Mouse (Mus musculus): ENCODE data around the gene Csf3.

The Csf3 gene

DNA sequence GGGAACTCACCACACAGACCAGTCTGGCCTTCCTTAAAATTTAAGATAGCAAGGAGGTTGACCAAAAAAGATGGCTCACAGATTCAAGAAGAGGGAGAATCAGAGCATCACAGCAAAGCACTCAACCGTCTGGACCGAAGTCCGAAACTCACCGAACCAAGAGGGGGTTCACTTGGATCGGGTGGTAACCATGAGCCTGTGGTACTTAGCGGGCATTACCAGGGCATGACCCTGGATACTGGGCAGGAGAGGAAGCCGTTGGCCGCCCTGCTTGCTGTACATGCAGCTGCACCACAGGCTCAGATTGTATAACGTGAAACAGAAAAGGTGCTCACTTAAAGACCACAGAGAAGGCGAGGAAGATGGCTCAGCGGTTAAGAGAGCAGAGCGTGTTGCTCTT is 3.8 kb upstream of the Csf3 start:
- DNase-seq, result peak; percentile 34 to 64

DNA sequence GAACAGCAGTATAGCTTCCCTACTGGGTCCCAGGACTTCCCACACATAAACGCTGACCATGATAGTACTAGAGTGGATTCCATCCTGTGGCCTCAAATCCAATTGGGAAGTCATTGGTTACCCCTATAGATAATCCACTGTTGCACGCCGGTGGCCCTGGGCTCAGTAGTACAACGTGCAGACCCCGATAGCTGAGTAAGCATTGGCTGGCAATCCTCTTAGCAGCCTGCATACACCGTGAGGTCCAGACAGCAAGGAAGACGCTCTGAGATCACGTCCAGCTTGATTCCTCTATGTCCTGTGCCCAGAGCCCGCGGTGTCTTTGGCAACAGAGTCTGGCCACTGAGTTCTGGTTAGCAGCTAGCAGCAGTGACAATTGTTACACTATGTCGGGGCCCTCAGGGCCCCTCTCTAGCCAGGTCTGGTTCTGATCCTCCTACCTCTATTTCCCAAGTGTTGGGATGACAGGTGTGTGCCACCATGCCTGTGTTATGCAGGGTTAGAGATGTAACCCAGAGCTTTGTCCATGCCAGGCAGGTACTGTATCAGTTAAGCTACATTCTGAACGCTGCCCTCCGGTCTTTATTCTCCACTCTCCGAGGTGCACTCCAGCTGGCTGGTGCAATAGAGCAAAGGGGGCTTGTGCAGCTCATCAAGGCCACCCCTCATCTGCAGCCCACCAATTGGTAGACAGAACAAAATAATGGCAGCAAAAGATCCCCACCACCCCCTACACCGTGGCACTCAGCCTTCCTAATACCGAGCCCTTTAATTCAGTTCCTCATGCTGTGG is 2.0 kb upstream of the Csf3 start:
- DNase-seq, result no peak

DNA sequence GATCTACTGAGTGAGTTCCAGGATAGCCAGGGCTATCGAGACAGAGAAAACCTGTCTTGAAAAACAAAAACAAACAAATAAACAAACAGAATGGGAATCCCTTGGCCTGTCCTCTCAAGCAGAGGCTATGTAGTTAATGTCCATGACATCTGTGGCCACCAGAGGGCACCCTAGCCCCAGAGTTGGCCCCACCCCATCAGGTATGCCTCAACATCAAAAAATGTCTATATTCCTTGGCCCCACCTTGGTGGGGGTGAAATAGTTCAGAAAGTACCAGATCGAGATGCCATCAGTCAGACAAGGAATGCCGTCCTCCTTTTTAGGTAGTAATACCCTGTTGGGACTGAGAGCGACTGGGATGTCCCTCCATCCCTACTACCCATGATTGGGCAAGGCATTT is 1.2 kb upstream of the Csf3 start:
- peak; percentile 80 to 90 for DNase-seq

GRCm38 (mm10) chr11:98702323-98702722 is 1.3 kb downstream of the Csf3 start:
- no peak for DNase-seq

DNA sequence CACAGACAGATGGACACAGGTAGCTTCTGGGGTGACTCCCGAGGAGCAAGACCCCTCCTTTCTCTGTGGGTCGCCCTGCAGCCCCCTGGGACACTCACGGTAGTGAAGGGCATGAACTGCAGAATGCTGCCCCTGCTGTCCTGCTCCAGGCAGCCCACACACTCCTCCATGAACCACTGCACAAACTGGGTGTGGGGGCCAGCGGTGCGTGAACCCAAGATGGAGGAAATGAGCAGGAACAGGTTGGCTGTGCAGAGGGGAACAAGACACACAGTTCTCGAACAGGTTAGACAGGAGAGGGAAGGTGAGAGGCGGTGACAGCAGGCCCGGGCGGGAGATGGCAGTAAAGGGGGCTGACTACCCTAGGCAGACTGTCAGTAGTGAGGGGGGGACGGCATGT is 4.0 kb downstream of the Csf3 start:
- no peak for DNase-seq

DNA sequence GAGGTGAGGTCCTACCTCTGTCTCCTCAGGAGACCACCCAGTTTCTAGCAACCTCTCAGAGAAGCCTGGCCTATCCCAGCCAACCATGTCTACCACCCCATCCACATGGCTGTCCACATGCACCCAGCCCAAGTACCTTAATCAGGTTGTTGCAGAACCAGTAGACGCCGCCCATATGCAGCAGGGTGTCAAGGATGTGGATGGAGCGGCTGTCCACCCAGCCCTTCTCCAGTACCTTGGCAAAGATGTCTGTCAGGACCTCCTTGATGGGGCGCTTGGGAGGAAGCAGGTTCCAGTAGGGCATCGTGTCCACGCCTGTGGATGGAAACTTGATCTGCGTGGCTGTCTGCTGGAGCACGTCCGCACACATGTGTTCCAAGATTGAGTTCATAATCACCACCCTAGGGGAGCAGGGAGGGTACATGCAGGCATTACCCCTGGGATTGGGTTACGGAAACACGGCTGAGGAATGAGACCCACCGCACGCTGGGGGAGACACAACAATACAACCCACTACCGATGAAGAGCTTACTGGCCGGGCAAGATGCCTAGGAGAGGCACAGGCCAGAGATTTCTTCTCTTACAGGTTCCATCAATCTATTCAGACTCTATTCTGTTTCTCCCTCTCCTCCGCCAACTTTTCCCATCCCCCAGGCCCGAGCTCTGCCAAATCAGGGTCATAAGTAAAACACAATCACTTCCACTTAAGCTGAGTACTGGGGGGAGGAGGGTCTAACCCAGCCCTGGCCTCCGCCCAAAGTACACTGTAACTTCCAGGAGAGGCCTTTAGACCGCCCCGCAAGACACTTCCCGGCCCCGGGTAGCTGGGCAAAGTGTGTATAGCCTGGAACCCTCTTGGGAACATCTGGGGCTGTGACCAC is 6.6 kb downstream of the Csf3 start:
- peak; percentile 74 to 87 for DNase-seq

- peak in 1 of 2 experiments; percentile 78 for DNase-seq
Measured at GRCm38 (mm10) chr11:98708282-98708956, 7.4 kb downstream of the Csf3 start.

DNA sequence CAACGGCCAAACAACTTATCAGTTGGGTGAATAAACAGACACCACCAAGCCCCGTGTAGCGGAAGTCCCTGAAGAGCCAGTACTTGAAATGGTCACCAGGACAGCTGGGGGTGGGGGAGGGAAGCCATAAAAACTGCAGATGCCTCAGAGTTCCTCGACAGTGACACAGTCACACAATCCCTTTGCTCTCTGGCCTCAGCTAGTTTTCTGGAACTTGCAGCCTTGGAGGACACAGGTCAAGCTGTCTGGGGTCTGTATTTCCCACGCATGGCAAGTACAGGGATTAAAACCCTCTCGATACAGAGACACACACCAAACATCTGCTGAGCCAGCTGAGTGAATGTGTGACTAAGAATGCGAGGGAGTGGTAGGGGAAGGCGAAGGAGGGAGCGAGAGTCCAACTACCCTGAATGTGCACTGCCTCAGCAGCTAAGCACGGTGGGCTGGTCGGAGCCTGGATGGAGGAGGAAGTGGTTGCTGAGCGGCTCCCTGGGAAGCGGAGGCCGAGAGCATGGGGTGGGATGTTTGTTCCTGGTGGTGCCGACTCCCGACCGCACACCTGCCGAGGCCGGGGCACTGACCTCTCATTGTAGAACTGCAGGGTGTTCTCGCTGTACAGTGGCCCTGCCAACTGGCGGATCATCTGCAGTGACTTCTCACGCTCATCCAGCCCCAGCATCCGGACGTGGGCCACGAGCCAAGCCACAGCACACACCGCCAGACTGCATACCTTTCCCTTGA is 8.1 kb downstream of the Csf3 start:
- DNase-seq, result peak; percentile 81 to 88

DNA sequence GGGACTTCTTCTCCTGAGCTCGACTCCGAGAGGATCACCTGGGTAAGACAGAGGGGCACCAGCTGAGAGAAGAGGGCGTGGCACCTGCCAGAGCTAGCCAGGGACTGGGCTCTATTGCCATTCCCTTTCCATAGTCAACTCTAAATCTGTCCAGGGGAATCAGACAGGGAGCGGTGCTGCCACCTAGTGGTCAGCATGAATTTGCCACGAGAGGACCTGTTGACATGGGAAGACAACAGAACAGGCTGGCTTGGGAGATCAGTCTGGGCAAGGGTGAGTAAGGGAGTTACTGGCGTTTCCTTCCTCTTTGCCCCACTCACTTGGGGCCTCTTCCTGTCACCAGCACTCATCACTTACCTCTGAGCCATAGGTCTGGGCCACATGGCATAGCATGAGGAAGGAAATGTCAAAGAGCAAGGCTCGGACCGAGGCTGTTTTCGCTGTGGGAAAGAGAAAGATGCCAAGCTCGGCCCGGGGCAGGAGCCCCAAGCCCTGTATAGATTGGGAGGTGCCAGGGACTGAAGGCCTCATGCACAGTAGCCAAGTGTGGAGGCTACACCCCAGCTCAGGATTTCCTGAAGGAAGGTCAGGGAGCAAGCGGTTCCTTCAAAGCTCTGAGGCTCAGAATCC is 9.5 kb downstream of the Csf3 start:
- DNase-seq, result peak; percentile 89 to 94

- DNase-seq, result no peak
Measured at GRCm38 (mm10) chr11:98711046-98711434, 10.0 kb downstream of the Csf3 start.

GRCm38 (mm10) chr11:98712009-98712408 is 10.9 kb downstream of the Csf3 start:
- DNase-seq, result peak in 1 of 2 experiments; percentile 50

DNA sequence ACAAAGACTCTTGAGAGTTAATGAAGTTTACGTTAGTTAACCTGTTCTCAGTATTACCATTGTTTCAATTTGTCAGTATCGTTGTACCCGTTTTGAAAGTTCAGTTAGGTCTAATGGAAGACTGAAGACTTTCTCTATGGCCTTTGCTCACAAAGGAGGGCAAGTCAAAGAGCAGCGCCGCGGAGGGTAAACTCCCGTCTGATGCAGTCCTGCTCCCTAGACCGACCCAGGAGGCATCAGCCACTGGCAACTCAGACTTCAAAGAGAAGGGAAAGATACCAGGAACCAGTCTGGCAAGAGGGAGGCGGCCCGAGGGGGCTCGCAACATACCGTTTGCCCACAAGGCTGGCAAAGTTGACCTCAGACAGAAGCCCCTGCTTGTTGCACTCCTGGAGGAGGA is 12.6 kb downstream of the Csf3 start:
- DNase-seq, result peak; percentile 45 to 61

DNA sequence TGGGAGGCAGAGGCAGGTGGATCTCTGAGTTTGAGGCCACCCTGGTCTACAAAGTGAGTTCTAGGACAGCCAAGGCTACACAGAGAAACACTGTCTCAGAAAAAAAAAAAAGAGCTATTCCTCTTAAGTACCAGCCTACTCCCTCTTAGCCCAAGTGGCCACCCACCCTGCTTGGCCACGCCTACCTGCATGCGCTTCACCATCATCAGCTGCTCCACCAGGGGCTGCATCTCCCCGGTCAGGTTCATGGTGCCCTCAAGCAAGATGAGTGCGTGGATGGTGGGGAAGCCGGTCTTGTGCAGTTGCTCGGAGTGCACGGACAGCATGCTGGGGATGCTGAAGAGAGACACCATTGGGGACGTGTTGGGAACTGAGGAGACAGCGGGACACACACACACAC is 14.9 kb downstream of the Csf3 start:
- DNase-seq, result peak in 1 of 2 experiments; percentile 31

DNA sequence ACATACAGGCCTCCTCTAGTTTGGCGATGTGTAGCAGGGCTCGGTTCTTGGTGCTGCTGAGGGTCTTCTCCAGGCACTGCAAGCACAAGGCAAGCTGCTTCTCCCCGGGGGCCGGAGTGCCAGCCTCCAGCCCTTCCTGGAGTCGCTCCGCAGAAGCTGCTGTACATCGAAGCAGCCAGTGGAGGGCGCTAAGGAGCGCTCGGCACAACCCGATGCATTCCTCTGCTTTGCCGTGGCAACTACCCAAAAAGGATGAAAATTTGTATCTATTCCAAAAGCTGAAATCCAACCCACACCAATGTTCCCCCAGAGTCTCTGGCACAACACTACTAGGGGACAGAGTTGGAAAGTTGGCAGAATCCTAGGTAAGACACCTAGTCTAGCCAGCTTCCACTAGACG is 16.8 kb downstream of the Csf3 start:
- peak; percentile 71 to 77 for DNase-seq

GRCm38 (mm10) chr11:98720756-98721155 is 19.7 kb downstream of the Csf3 start:
- DNase-seq, result no peak

- DNase-seq, result peak; percentile 75 to 82
Measured at GRCm38 (mm10) chr11:98721458-98722226, 20.6 kb downstream of the Csf3 start.

DNA sequence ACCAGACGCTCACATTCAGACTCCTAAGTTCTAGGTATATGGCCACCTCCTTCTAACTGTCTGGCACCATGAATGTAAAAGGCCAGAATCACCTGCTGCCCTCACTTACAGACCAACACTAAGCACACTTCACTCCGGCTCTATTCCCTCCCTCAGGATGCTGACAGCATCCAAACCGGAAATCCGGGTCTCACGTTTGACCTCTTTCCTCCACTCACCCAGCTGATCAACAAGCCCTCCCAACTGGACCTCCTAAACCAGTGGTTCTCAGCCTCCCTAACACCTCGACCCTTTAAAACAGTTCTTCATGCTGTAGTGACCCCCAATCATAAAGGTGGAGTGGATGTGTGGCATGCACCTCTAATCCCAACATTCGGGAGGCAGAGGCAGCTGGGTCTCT is 22.0 kb downstream of the Csf3 start:
- DNase-seq, result peak; percentile 35 to 43

GRCm38 (mm10) chr11:98725926-98726506 is 25.0 kb downstream of the Csf3 start:
- DNase-seq, result peak in 1 of 2 experiments; percentile 63

DNA sequence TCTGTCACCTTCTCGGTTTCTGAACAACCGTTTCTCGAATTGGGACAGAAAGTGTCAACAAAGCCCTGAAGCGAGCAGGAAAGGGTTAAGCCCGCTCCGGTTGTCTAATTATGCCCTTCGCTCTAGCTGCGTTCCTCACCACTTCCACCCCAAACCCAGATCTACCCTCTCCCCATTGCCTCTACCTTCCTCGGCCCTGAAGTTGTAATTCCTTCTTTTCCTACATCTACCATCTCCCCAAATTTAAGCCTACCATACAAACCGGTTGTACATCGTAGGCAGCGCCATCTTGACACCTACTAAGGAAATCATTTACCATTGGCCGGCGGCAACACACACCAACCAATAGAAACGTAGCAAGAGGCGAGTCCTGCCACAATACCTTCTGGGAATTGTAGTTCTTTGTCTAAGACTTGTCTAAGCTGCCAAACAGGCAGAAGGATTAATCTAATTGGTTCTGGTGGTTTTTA is 28.1 kb downstream of the Csf3 start, which contains the start of gene Med24:
Gene Med24, minus strand, starts transcription at position 317 of the 470 bp plus-strand sequence.
- DNase-seq, result peak; percentile 90 to 94

- no peak for DNase-seq
Measured at GRCm38 (mm10) chr11:98730727-98731126, 29.7 kb downstream of the Csf3 start.

DNA sequence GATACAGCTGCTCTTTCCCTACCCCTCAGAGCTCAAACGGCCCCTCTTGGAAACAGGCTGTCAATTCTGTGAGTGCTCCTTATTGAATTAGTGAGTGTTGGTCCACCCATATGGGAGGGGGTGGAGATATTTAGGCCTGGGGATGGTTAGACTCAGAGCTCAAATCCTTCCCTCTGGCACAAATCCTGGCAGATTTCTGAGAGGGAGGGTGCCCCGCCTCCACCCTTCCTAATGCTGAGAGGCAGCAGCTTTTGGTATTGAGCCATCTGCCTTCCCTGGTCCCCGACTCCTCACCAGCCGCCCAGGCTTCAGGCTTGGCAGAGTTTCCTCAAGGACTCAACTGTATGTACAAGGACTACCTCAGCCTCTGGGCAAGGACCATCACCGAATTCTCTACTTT is 30.1 kb downstream of the Csf3 start:
- peak; percentile 33 to 40 for DNase-seq

Data from kidney, postnatal 25 days (tissue).